Mouse (Mus musculus): ENCODE measurements at regions not wholly inside any gene's neighbourhood (a gene's known extent, or its start where the extent isn't known, plus 50 kb on each side); places are given as distances from the start of the nearest gene placed in this dataset.

Small RNAs in the stretch of these regions (microRNA-seq; reads per million reads assigned to microRNA genes)
- 0 reads per million in 2 experiments for gene Mir6350

Measured in layer of hippocampus, postnatal 14 days (tissue).